Mouse (Mus musculus) hindbrain, embryonic 12.5 days (tissue): Measurements from ENCODE around the gene H1f0. TPM values are rescaled to one million over a fixed set of nuclear protein-coding genes. Genes with fewer than 3 reads are reported as not detected.
"Not testable (repeated sequence)": the region's sequence is repeated elsewhere in the genome, so short reads cannot be mapped to it uniquely, and the experiment has no call there.

Source experiments
- ATAC-seq: fragments of 200-750 bp; cut with Nextera tagmentation; 2 replicates; pipeline ENCODE4 v1.8.0; 2017; ENCODE audit warnings: moderate TSS enrichment; ENCODE audit not compliant: low FRiP score
- H3K27ac ChIP-seq: fragments of 300-500 bp; sonication (generic); 2 replicates; pipeline ENCODE4 v1.5.1; 2016; ENCODE audit warnings: mild to moderate bottlenecking
- H3K27me3 ChIP-seq: fragments of 300-500 bp; sonication (generic); 2 replicates; pipeline ENCODE4 v1.6.1; 2016; ENCODE audit warnings: mild to moderate bottlenecking
- H3K36me3 ChIP-seq: fragments of 300-500 bp; sonication (generic); 2 replicates; pipeline ENCODE4 v1.6.1; 2016; ENCODE audit warnings: mild to moderate bottlenecking
- H3K4me1 ChIP-seq: fragments of 300-500 bp; sonication (generic); 2 replicates; pipeline ENCODE4 v1.6.1; 2016
- H3K4me2 ChIP-seq: fragments of 300-500 bp; sonication (generic); replicated peaks from 2 replicates; pipeline ENCODE4 v1.6.1; 2016; ENCODE audit warnings: mild to moderate bottlenecking
- H3K4me3 ChIP-seq: fragments of 300-500 bp; sonication (generic); 2 replicates; pipeline ENCODE4 v1.5.1; 2016; ENCODE audit warnings: mild to moderate bottlenecking
- H3K9ac ChIP-seq: fragments of 300-500 bp; sonication (generic); 2 replicates; pipeline ENCODE4 v1.6.1; 2016; ENCODE audit warnings: mild to moderate bottlenecking, moderate library complexity
- H3K9me3 ChIP-seq: fragments of 300-500 bp; sonication (generic); replicated peaks from 2 replicates; pipeline ENCODE4 v1.6.1; 2016; ENCODE audit warnings: mild to moderate bottlenecking
- WGBS: fragments of 180-500 bp; shearing (Covaris S2); methylation state at CpG from one replicate; pipeline ENCODE4 v1.1.7; 2016; 5-methylcytosine and 5-hydroxymethylcytosine counted together
- polyA plus RNA-seq: library from polyadenylated mRNA; unstranded; fragments of >200 nt; fragmentation: Nextera tagmentation; extraction: Ambion mirVana; gene quantifications from 2 replicates; pipeline ENCODE4 v1.2.1, GENCODE M21; 2016

H1f0 gene
- polyA plus RNA-seq, 1 experiment from 2014 or later = 456 TPM

- no peaks in the 10 kb centered on the region for H3K36me3 ChIP-seq
- H3K4me1 ChIP-seq = peaks cover 45% of the 10 kb centered on the region
- peaks cover 5% of the 10 kb centered on the region for H3K27me3 ChIP-seq
- peak overlapping the region; percentile 98 for H3K27ac ChIP-seq
- H3K4me2 ChIP-seq = peak overlapping the region; percentile 99
- H3K4me3 ChIP-seq = peak overlapping the region; percentile 71
- peak overlapping the region; percentile 99 for H3K9ac ChIP-seq
- ATAC-seq = no peak
- 29% methylated on average over 16 of the region's 16 CpGs for WGBS
- no peaks in the 10 kb centered on the region for H3K9me3 ChIP-seq
Observed at GRCm38 (mm10) chr15:79028823-79029484, 704 bp downstream of the H1f0 start.

DNA sequence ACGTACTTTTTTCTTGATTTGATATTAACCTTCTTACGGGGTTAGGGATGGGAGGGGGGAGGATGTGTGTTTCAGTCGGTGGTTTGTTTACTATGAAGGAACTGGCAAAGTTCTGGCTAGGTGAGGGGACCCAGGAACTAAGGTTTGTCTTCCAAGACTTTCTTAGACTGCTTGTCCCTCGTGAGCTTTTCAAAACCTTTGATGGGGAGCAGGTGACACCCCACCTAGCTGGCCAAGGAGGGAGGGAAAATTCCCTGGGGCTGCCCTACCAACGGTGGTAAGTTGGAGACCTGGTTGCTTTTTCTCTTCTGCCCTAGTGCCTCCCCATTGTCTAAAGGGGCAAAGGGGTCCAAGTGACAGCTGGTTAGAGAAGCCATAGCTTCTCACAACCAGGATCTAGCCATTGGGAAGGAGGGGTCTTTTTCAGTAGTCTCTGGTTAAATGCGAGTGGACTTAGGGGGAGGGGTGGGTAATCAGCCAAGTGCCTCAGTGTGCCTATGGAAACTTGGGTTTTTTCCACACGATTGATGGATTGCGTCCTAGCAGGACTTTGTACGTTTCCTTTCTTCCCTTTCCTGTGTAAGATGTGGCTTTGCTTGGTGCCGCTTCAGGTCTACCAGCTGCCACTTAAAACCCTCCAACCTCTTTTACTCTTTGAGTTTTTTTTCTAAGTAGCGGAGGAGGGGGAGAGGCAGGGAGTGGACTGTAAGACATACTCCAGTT lies 1.4 kb downstream of the H1f0 start:
- peak overlapping the region; percentile 71 for H3K4me3 ChIP-seq
- peaks cover 45% of the 10 kb centered on the region for H3K4me1 ChIP-seq
- peak overlapping the region; percentile 99 for H3K4me2 ChIP-seq
- H3K9ac ChIP-seq = peak overlapping the region; percentile 99
- no peaks in the 10 kb centered on the region for H3K9me3 ChIP-seq
- WGBS = 9% methylated on average over 11 of the region's 11 CpGs
- peak overlapping the region; percentile 64 for H3K27ac ChIP-seq
- H3K27me3 ChIP-seq = peaks cover 5% of the 10 kb centered on the region
- ATAC-seq = no peak
- H3K36me3 ChIP-seq = 0 out of 2 replicates have a peak, but pooled peaks cover 3% of the 10 kb centered on the region

DNA sequence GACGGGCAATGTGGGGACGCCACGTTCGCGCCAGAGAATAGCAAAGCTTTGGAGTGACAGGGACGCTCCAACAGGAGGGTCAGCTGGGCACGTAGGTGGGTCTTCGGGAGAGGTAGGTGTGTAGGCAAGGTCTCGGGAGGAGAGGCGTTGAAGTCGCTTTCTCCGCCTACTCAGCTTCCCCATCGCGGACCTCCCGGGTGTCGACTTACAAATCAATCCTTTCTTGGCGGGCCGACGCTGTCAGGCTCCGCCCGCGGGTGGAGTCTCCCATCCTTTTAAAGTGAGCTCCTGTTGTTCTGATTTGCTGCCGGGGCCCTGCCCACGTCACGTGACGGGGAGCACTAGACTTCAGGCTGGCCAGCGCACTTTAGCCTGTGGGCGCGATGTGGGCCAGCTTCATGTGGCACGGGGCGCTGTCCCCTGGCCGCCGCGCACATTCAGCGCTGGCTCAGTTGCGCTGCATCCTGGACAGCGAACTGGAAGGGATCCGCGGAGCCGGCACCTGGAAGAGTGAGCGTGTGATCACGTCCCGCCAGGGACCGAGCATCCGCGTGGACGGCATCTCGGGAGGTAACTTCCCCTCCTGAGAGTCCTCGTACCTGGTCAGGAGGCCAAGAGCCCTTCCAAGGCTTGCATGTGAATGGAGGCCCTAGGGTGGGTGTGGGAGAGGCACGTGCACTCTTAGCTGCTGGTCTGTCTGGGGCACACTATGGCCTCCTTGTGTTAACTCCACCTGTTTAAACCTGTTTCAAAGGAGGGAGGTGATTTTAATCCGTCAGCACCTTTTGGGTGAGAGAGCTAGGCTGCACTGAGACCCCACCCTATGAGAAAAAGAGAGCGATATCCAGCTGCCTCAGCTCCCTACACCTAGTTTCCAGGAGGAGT lies 2.5 kb downstream of the H1f0 start:
- H3K4me2 ChIP-seq = peak overlapping the region; percentile 99
- peak overlapping the region; percentile 64 for H3K27ac ChIP-seq
- peak; percentile 74 for ATAC-seq
- H3K4me3 ChIP-seq = peak overlapping the region; percentile 71
- peaks cover 3% of the 10 kb centered on the region for H3K27me3 ChIP-seq
- peak overlapping the region; percentile 99 for H3K9ac ChIP-seq
- H3K9me3 ChIP-seq = no peaks in the 10 kb centered on the region
- H3K4me1 ChIP-seq = peaks cover 42% of the 10 kb centered on the region
- under 1% methylated on average over 52 of the region's 52 CpGs for WGBS
- 0 out of 2 replicates have a peak, but pooled peaks cover 3% of the 10 kb centered on the region for H3K36me3 ChIP-seq

GRCm38 (mm10) chr15:79031908-79032307 lies 3.7 kb downstream of the H1f0 start:
- not testable (repeated sequence) for H3K4me2 ChIP-seq, H3K9ac ChIP-seq, H3K27ac ChIP-seq, H3K27me3 ChIP-seq, ATAC-seq, H3K4me3 ChIP-seq, H3K36me3 ChIP-seq, H3K9me3 ChIP-seq
- whole genome bisulfite sequencing = 93% methylated on average over 5 of the region's 5 CpGs
- peaks cover 37% of the 10 kb centered on the region for H3K4me1 ChIP-seq

- Histone ChIP-seq H3K4me3 (no peak overlapping the region), H3K27ac (0 out of 2 replicates have a peak overlapping the region, but pooled peaks have one; percentile 23), H3K9ac (no peak overlapping the region), H3K36me3 (peaks cover 8% of the 10 kb centered on the region; the same call in 1 of the 2 replicates), H3K9me3 (no peaks in the 10 kb centered on the region), H3K4me2 (no peak overlapping the region), H3K4me1 (peaks cover 27% of the 10 kb centered on the region), H3K27me3 (peaks cover 38% of the 10 kb centered on the region)
- no peak for ATAC-seq
- 15% methylated on average over 14 of the region's 14 CpGs for WGBS
Observed at GRCm38 (mm10) chr15:79037913-79038328, 9.7 kb downstream of the H1f0 start.

DNA sequence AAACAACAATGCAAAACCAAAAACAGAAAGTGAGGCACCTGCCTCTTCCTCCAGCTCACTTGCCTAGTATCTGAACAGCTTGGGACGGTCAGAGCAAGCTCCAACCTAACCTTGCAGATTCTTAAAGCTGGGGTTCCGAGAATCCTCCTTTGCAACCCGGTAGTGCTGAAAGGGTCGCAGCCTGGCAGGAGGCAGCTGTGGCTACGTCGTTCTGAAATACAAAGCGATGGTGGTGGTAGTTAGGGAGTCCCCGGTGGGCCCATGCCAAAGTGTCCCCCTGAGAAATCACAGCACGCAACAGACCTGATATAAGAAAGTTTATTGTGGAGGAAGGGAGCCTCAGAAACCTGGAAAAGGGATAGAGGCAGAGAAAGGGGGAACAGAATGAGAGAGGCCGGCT lies 10.1 kb downstream of the H1f0 start:
- 70% methylated on average over 10 of the region's 10 CpGs for WGBS
- H3K4me3 ChIP-seq = no peak overlapping the region
- H3K27me3 ChIP-seq = peaks cover 42% of the 10 kb centered on the region
- peaks cover 8% of the 10 kb centered on the region; the same call in 1 of the 2 replicates for H3K36me3 ChIP-seq
- H3K9ac ChIP-seq = no peak overlapping the region
- 0 out of 2 replicates have a peak overlapping the region, but pooled peaks have one; percentile 23 for H3K27ac ChIP-seq
- peaks cover 31% of the 10 kb centered on the region for H3K4me1 ChIP-seq
- H3K4me2 ChIP-seq = no peak overlapping the region
- no peak for ATAC-seq
- no peaks in the 10 kb centered on the region for H3K9me3 ChIP-seq

GRCm38 (mm10) chr15:79038853-79039252 lies 10.6 kb downstream of the H1f0 start:
- Histone ChIP-seq H3K9ac (no peak overlapping the region), H3K27me3 (peaks cover 47% of the 10 kb centered on the region), H3K27ac (no peak overlapping the region), H3K9me3 (no peaks in the 10 kb centered on the region), H3K4me3 (no peak overlapping the region), H3K36me3 (peaks cover 8% of the 10 kb centered on the region; the same call in 1 of the 2 replicates), H3K4me1 (peaks cover 32% of the 10 kb centered on the region), H3K4me2 (no peak overlapping the region)
- 25% methylated on average over 7 of the region's 7 CpGs for WGBS
- ATAC-seq = peak; percentile 26; the same call in 1 of the 2 replicates

DNA sequence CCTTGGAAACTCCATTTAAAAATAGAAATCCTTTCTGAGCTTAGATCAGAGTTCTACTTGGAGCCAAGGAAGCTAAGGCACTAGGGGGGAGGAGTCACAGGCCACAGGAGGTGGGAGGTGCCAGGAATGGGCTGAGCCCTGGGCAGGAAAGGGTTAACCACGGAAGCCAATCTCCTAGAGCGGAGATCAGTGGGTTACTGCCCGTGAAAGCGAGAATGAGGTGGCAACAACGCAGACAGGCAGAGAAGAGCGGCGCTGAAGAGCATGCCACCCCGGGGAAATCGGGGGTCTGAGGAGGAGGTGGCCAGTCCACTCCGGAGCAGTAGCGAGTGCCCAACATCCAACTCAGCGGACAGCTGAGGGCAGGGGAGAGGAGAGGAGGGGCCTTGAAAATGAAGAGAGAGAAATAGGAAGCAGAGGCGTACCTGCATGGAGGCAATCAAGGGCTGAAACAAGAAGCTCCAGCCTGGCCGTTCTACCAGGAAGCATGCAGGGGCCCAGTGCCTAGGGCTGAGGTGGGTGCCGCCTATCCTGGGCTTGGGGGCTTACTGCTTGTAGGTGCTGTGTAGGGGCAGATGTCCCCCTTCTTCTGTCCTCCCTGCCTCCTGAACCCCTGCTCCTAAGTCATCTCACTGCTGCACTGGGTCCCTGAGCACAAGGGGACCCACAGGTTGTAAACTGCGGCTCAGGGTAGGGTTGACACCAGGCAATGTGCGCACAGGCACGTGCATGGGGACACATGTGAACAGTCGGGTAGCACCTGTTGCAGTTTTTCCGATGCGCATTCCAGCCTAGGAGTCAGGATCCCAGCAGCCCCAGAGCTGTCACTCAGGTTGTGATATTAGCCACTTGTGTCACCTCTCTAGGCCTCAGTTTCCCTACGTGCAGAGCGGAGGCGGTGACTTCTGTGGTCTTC lies 12.5 kb downstream of the H1f0 start:
- peak overlapping the region; percentile 16 for H3K4me3 ChIP-seq
- WGBS = 23% methylated on average over 24 of the region's 24 CpGs
- peaks cover 6% of the 10 kb centered on the region; the same call in 1 of the 2 replicates for H3K36me3 ChIP-seq
- peaks cover 55% of the 10 kb centered on the region for H3K27me3 ChIP-seq
- H3K9ac ChIP-seq = peak overlapping the region; percentile 23; the same call in 1 of the 2 replicates
- H3K4me1 ChIP-seq = peaks cover 43% of the 10 kb centered on the region
- H3K27ac ChIP-seq = no peak overlapping the region
- no peak for ATAC-seq
- H3K4me2 ChIP-seq = peak overlapping the region; percentile 48
- H3K9me3 ChIP-seq = no peaks in the 10 kb centered on the region

GRCm38 (mm10) chr15:79041585-79041984 lies 13.3 kb downstream of the H1f0 start, which contains the start of gene Galr3:
Galr3 (plus strand) TSS chr15:79041885.
- H3K27me3 ChIP-seq = peaks cover 55% of the 10 kb centered on the region
- no peaks in the 10 kb centered on the region for H3K9me3 ChIP-seq
- H3K36me3 ChIP-seq = peaks cover 3% of the 10 kb centered on the region; the same call in 1 of the 2 replicates
- H3K4me3 ChIP-seq = peak within 1 kb of the TSS; percentile 47
- peak within 1 kb of the TSS; percentile 81 for H3K4me2 ChIP-seq
- H3K4me1 ChIP-seq = peaks cover 43% of the 10 kb centered on the region
- H3K9ac ChIP-seq = peak within 1 kb of the TSS; percentile 49
- 79% methylated on average over 6 of the region's 6 CpGs for WGBS
- ATAC-seq = no peak
- 0 out of 2 replicates have a peak within 1 kb of the TSS, but pooled peaks have one; percentile 18 for H3K27ac ChIP-seq

- peaks cover 55% of the 10 kb centered on the region for H3K27me3 ChIP-seq
Observed at GRCm38 (mm10) chr15:79042721-79043491, 14.7 kb downstream of the H1f0 start.

More at GRCm38 (mm10) chr15:79042721-79043491, 14.7 kb downstream of the H1f0 start:
- Histone ChIP-seq H3K9ac (peak overlapping the region; percentile 49), H3K4me3 (peak overlapping the region; percentile 47), H3K4me1 (peaks cover 42% of the 10 kb centered on the region), H3K36me3 (no peaks in the 10 kb centered on the region), H3K27ac (0 out of 2 replicates have a peak overlapping the region, but pooled peaks have one; percentile 18), H3K9me3 (no peaks in the 10 kb centered on the region), H3K4me2 (peak overlapping the region; percentile 81)
- WGBS = under 1% methylated on average over 99 of the region's 105 CpGs
- ATAC-seq = no peak
